Mouse (Mus musculus) brain, embryonic 14.5 days (tissue): Measurements from ENCODE around the gene Acer3. TPM values are rescaled to one million over a fixed set of nuclear protein-coding genes. Genes with fewer than 3 reads are reported as not detected.

Experiments used
- DNase-seq: peaks from one replicate; pipeline ENCODE4 v3.0.0-alpha.2; 2011; ENCODE audit warnings: low read depth
- CTCF ChIP-seq: fragments of 200-500 bp; IDR thresholded peaks from 2 replicates; pipeline ENCODE4 v1.5.1; 2012; ENCODE audit warnings: inconsistent platforms, mild to moderate bottlenecking, moderate library complexity, borderline replicate concordance; ENCODE audit not compliant: insufficient read depth, insufficient read length; ENCODE audit errors: extremely low read depth
- POLR2A ChIP-seq: fragments of 200-500 bp; IDR thresholded peaks from 2 replicates; pipeline ENCODE4 v1.6.1; 2012; ENCODE audit warnings: mild to moderate bottlenecking, inconsistent platforms, borderline replicate concordance; ENCODE audit not compliant: poor library complexity, insufficient read depth, insufficient read length, severe bottlenecking; ENCODE audit errors: extremely low read depth
- polyA plus RNA-seq: library from polyadenylated mRNA; depleted of rRNA; stranded (reverse); fragments of >200 nt; gene quantifications from 2 replicates; pipeline ENCODE4 v1.2.3, GENCODE M21; 2012

Gene Acer3
- polyA plus RNA-seq, 1 experiment, result 10.5 TPM

DNA sequence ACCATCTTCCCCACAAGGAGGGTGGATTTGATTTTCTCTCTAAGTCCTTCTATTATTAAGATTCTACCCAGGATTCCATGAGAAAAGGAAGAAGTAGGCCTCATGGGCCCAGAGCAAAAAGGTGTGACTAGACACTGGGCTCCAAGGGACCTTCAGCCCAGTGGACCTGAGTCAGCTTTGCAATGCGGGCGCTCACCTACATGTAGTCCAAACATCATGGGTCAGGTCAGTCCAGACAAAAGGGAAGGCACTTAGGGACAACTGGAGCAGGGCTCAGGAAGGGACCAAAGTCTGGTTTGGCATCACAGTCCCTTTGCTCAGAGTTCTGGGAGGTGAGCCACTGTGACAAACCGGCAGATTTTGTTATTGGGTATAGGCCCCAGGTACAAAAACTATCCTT is 30.5 kb upstream of the Acer3 start:
- no peak for DNase-seq
- TF ChIP-seq CTCF, result no peak
- no peak for TF ChIP-seq POLR2A

DNA sequence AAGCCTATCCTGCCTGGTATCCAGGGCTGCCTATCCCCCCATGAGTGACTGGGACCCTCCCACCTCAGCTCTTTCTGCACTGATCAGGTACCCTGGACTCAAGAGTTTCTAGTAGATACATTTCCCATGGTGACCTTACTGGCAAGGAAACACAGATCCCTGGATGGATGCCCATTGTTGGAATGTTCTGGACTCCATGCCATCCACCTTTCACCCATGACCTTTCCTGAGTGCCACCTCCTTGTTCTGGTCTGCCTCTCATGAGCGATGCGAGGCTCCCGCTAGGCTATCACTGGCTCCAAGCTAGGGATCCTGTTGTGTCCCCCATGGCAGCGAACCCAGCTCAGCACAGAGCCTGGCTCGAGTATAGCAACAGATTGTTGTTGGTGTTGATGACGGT is 28.8 kb upstream of the Acer3 start:
- DNase-seq, result no peak
- no peak for TF ChIP-seq CTCF
- no peak for TF ChIP-seq POLR2A

DNA sequence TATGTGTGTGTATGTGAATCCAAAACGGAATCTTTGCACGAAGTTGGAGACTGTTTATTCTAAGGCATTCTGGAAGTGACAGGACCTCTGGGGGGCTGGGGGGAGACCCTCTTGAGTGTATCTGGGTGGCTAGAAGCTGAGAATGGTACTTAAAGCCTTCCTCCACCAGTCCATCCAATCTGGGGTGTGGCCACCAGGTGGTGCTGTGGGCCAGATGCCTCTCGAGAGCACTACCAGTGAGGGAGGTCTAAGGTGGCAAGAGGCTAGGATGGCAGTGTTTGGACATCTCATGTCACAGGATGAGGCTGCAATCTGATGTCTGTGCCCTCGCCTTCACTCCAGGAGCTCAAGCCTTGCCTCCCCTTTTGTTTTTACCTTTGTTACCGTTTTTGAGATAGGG is 28.1 kb upstream of the Acer3 start:
- TF ChIP-seq CTCF, result peak; percentile 94
- TF ChIP-seq POLR2A, result no peak
- DNase-seq, result peak; percentile 79

DNA sequence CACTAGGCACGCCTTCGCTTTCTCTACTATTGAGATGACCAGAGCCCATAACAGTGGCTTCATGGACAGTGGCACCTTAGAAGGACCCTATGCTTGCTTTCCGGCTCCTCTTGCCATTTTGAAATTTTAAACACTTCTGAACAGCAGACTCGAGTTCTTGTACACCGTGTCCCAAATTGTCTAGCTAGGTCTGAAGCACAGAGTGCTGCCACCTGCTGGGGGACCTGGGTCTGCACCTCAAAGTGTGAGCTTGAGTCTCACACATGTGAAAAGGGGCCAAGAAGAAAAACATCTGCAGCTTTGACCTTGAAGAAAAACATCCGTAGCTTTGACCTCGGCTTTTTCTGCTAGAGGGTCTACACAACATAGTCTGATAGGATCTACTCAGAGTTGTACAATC is 27.0 kb upstream of the Acer3 start:
- TF ChIP-seq CTCF (peak; percentile 92), POLR2A (no peak)
- DNase-seq, result peak; percentile 73

DNA sequence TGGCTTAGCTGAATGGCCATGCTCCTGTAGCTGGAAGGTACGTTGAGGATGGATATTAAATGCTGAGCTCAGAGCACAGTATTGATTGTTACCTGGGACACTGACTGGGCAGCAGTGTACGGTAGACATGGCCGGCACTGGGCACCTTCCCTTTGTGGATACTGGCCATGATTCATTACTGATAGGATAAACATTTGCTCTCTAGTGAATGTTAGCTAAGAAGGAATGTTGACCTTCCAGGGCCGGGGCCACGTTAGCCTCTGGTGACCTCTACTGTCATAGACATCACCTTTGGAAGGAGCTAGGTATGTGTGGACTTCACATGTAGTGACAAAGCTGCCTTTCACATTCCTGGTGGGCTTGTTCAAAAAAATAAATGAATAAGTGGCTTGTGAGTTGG is 26.5 kb upstream of the Acer3 start:
- TF ChIP-seq POLR2A, result no peak
- TF ChIP-seq CTCF, result no peak
- DNase-seq, result no peak

DNA sequence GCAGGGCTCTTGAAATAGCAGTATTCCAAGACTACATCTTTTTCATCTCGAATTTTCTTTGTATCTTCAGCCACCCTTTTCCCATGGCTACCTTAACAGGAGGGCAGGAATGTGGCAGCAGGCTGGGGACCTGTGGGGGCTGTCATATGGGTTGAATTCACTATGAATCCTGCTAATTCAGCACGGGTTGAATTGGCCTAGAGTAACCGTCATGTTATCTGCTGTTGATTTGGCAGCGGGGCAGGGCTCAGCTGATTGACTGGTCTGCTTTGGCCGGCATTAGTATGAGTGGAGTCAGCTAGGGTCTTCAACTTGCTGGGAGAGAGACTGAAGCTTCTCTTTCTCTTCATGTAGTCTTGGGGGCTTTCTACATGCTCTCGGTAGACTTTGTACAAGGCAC is 24.0 kb upstream of the Acer3 start:
- no peak for DNase-seq
- TF ChIP-seq CTCF (no peak), POLR2A (no peak)

DNA sequence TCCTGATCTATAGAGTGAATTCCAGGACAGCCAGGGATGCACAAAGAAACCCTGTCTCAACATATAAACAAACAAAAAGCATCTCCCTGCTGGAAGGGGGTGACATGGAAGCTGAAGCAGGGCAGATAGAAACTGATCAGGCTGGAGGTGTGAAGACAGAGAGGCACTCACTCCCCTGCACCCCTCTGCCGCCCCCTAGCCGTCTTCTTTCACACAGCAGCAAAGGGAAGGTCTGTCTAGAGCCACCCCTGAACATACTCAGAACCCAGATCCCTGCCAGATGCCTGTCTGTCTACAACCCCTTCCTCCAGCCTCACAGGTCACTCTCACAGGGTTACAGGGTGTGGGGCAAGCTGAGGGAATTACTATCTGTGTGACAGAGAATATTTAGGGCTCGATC is 23.4 kb upstream of the Acer3 start:
- no peak for DNase-seq
- no peak for TF ChIP-seq POLR2A
- peak; percentile 62 for TF ChIP-seq CTCF

DNA sequence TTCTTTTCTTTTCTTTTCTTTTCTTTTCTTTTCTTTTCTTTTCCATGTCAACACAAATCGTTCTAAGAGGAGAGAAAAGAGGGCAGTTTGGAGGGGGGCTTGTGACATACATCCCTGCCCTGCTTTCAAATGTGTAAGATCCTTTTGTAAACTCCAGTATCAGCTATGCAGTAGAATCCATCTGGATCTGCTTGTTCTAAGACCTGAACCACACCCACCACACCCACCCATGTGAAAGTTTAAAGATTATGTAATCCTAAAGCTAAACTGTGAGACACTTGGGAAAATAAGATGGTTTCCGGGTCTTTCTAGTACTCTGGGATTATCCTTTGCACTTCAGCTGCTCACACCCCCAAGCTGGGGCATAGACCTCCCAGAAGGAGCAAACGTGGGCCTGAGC is 21.2 kb upstream of the Acer3 start:
- TF ChIP-seq POLR2A, result no peak
- no peak for TF ChIP-seq CTCF
- DNase-seq, result no peak

DNA sequence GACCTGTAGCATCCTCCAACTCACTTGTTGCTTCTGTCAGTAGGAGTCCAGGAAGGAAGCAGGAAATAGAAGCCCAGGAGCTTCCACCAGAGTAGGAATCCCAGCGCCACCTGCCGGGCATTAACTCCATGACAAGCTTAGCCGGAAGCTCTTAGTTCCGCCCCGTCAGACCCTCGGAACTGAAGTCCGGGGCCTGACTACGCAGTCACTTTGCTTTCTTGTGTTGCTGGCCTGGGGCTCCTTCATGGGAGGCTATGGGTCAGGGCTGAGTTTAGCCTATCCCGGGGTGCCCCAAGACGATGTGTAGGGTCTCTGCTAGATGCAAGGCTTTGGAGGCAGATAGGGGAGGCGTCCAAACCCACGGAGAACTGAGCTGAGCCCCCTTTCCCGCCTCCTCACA is 20.5 kb upstream of the Acer3 start:
- peak; percentile 92 for DNase-seq
- no peak for TF ChIP-seq POLR2A
- TF ChIP-seq CTCF, result peak; percentile 89

DNA sequence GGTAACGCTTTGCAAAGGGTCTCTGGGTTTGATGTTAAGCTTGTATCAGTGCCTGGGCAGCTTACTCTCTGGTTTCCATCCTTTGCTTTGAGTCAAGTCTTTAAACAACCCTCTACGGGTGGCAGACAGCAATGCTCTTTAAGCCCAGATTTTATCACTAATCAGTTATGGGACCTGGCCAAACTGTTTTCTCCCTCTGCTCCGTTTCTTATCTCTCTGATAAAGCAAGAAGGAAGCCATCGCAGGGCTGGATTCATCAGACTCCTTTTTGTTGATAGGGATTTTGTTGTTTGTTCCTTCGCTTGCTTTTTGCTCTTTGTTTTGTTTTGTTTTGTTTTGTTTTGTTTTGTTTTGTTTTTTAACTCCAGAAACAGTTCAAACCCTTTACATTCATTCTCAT is 19.3 kb upstream of the Acer3 start:
- TF ChIP-seq CTCF (no peak), POLR2A (no peak)
- DNase-seq, result no peak

DNA sequence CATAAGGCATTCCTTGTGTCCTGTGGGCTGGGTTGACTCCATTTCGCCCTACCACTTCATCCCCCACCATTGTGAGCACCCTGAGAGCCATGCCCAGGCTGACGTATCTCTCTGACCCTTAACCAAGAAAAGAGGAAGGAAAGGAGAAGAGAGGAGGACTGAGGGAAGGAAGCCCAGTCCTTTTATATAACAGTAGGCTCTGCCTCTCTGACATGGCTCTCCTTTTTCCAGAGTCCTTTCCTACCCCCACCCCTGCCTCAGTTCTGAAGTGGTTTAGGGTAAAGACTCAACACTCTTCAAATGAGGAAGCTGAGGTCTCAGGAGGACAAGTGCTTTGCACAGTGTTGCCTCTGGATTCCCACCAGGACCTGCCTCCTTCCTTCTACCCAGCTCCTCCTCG is 13.0 kb upstream of the Acer3 start:
- DNase-seq, result no peak
- TF ChIP-seq CTCF, result no peak
- TF ChIP-seq POLR2A, result no peak

DNA sequence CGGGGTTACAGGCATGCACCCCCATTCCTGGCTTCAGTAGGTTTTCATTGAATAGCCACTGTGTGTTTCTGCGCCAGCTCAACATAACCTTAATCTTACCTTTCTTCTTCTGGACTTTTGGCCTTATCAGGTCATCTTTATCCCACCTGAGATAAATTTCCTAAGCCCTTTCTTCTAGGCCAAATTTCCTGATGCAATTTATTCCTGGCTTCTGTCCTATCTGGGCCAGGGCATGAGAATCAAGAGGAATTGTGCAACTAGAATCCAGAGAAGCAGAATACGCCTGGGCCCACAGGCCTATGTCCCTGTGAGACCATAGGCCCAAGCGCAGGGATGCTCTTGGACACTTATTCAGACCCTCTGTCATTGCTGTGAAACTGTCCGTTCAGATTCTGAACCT is 12.5 kb upstream of the Acer3 start:
- TF ChIP-seq POLR2A (no peak), CTCF (no peak)
- DNase-seq, result no peak

DNA sequence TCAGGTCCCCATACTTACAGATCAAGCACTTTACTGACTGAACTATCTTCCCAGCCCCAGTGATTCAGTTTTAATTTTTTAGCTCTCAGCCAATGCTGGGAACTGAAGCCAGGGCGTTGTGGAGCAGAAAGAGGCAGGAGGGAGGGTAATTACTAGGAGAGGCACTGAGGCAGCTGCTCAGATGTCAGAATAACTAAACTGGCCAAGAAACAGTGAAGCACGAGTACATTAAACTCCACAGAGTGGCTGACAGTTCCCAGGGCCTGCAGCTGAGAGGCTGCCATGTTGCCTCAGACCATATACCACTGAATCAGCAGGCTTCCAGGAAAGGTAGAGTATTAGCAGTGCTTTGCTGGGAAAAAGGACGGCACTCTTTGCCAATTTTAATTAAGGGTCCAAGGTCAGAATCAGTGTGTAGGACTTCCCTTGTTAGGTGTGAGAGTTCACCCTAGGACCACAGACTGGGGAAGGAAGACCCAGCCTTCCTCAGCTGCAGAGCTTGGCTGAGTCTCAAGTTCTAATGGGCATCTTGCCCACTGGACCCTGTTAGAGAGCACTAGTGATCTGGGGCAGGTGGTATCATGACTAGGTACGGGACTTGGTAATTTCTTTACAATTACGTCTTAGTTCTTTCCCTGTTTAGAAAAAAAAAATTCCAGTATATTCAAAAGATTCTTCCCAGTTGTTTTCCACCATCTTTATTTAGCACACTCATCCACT is 11.8 kb upstream of the Acer3 start:
- DNase-seq, result peak; percentile 58
- TF ChIP-seq POLR2A (no peak), CTCF (no peak)

DNA sequence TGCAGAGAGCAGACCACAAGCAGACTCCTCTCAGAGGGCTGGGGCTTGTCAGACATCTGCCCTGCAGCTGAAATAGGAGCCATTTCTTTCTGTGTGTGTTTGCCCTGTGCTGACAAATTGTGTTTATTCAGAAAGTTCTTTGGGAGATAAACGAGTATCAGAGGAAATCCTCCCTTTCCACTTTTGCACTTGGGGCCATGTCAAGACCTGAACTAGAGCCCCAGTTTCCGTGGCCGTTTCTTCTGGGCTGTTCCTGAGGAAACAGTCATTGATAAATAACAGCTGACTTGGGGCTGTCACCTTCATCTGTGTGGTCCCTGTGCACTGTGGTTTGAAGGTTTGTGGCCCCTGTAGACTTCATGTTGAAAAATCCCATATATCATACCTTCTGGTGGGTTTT is 10.9 kb upstream of the Acer3 start:
- TF ChIP-seq POLR2A (no peak), CTCF (no peak)
- no peak for DNase-seq
